Mouse (Mus musculus) hindbrain, postnatal 0 days (tissue): ENCODE results near the gene Fxyd5. TPM values are rescaled to one million over a fixed set of nuclear protein-coding genes. Genes with fewer than 3 reads are reported as not detected.

Source experiments
- ATAC-seq: fragments of 200-750 bp; cut with Nextera tagmentation; 2 replicates; pipeline ENCODE4 v1.8.0; 2017; ENCODE audit warnings: mild to moderate bottlenecking, moderate TSS enrichment, moderate library complexity
- DNase-seq: peaks from one replicate; pipeline ENCODE4 v3.0.0-alpha.2; 2015; ENCODE audit warnings: low spot score
- H3K27ac ChIP-seq: fragments of 300-500 bp; sonication (generic); 2 replicates; pipeline ENCODE4 v1.5.1; 2014; ENCODE audit warnings: mild to moderate bottlenecking
- H3K27me3 ChIP-seq: fragments of 300-500 bp; sonication (generic); 2 replicates; pipeline ENCODE4 v1.6.1; 2014; ENCODE audit warnings: low read length, mixed read lengths; ENCODE audit not compliant: insufficient read depth
- H3K36me3 ChIP-seq: fragments of 300-500 bp; sonication (generic); 2 replicates; pipeline ENCODE4 v1.6.1; 2014; ENCODE audit warnings: low read length, mixed read lengths; ENCODE audit not compliant: insufficient read depth
- H3K4me1 ChIP-seq: fragments of 300-500 bp; sonication (generic); 2 replicates; pipeline ENCODE4 v1.6.1; 2014; ENCODE audit warnings: antibody characterized with exemption, low read length, mixed read lengths; ENCODE audit not compliant: insufficient read depth
- H3K4me2 ChIP-seq: fragments of 300-500 bp; sonication (generic); 2 replicates; pipeline ENCODE4 v1.6.1; 2014; ENCODE audit warnings: low read depth, mild to moderate bottlenecking, low read length, moderate library complexity, mixed read lengths
- H3K4me3 ChIP-seq: fragments of 300-500 bp; sonication (generic); 2 replicates; pipeline ENCODE4 v1.5.1; 2014; ENCODE audit warnings: low read length
- H3K9ac ChIP-seq: fragments of 300-500 bp; sonication (generic); replicated peaks from 2 replicates; pipeline ENCODE4 v1.6.1; 2014; ENCODE audit warnings: mild to moderate bottlenecking, low read length, moderate library complexity, mixed read lengths
- H3K9me3 ChIP-seq: fragments of 300-500 bp; sonication (generic); 2 replicates; pipeline ENCODE4 v1.6.1; 2016; ENCODE audit warnings: low read length, mixed read lengths
- CTCF ChIP-seq: IDR thresholded peaks from 2 replicates; pipeline ENCODE4 v1.5.1; 2016; ENCODE audit warnings: antibody characterized with exemption, control low read depth, low read depth
- WGBS: fragments of 180-500 bp; shearing (Covaris S2); extraction: QIAGEN DNeasy Blood & Tissue Kit; methylation state at CpG from one replicate; pipeline ENCODE4 v1.1.7; 2014; 5-methylcytosine and 5-hydroxymethylcytosine counted together
- polyA plus RNA-seq: library from polyadenylated mRNA; unstranded; fragments of >200 nt; fragmentation: Nextera tagmentation; extraction: Ambion mirVana; gene quantifications from 2 replicates; pipeline ENCODE4 v1.2.1, GENCODE M21; 2015
- total RNA-seq: library from RNA; depleted of rRNA; stranded (reverse); fragments of >200 nt; gene quantifications from 2 replicates; pipeline ENCODE4 v1.2.3, GENCODE M21; 2014

Fxyd5 gene
- total and polyA plus RNA-seq, 2 experiments from 2014 or later: 22.1 to 35.3 TPM

DNA sequence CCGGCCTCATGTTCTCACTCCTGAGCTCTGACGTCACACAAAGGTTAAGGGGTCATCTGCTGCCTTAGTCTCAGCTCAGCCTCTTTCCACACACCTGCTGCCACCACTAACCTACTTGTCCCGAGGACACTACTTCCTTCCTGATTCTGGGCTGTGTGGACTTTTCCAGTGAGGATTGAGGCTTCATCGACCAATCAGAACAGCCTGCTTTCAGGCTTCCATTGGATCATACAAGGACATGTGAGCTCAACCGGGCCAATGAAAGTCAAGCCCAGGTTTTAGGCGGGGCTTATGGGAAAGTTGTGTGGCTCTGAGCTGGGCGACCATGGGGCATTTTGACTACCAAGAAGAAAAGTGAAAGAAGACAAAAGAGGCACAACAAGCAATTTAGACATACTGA is 5.4 kb downstream of the Fxyd5 start:
- Histone ChIP-seq H3K9me3 (no peaks in the 10 kb centered on the region), H3K27ac (no peak overlapping the region), H3K27me3 (0 out of 2 replicates have a peak, but pooled peaks cover 8% of the 10 kb centered on the region), H3K36me3 (no peaks in the 10 kb centered on the region), H3K4me2 (no peak overlapping the region), H3K4me3 (no peak overlapping the region), H3K9ac (no peak overlapping the region), H3K4me1 (no peaks in the 10 kb centered on the region)
- ATAC-seq: no peak
- TF ChIP-seq CTCF: no peak
- no peak for DNase-seq
- WGBS: 88% methylated on average over 7 of the region's 7 CpGs

GRCm38 (mm10) chr7:31035291-31035690 is 7.0 kb downstream of the Fxyd5 start:
- no peak for TF ChIP-seq CTCF
- Histone ChIP-seq H3K27me3 (no peaks in the 10 kb centered on the region), H3K4me2 (no peak overlapping the region), H3K4me1 (no peaks in the 10 kb centered on the region), H3K9me3 (no peaks in the 10 kb centered on the region), H3K9ac (no peak overlapping the region), H3K36me3 (no peaks in the 10 kb centered on the region), H3K4me3 (no peak overlapping the region), H3K27ac (no peak overlapping the region)
- ATAC-seq (no peak), DNase-seq (no peak)
- 79% methylated on average over 11 of the region's 11 CpGs for WGBS

- Histone ChIP-seq H3K4me3 (no peak overlapping the region), H3K27me3 (no peaks in the 10 kb centered on the region), H3K4me2 (no peak overlapping the region), H3K4me1 (no peaks in the 10 kb centered on the region), H3K9ac (no peak overlapping the region), H3K9me3 (no peaks in the 10 kb centered on the region), H3K27ac (no peak overlapping the region), H3K36me3 (no peaks in the 10 kb centered on the region)
- ATAC-seq (no peak), DNase-seq (no peak)
- WGBS: 71% methylated on average over 11 of the region's 11 CpGs
- peak; percentile 40 for TF ChIP-seq CTCF
Observed at GRCm38 (mm10) chr7:31034789-31035188, 7.5 kb downstream of the Fxyd5 start.

DNA sequence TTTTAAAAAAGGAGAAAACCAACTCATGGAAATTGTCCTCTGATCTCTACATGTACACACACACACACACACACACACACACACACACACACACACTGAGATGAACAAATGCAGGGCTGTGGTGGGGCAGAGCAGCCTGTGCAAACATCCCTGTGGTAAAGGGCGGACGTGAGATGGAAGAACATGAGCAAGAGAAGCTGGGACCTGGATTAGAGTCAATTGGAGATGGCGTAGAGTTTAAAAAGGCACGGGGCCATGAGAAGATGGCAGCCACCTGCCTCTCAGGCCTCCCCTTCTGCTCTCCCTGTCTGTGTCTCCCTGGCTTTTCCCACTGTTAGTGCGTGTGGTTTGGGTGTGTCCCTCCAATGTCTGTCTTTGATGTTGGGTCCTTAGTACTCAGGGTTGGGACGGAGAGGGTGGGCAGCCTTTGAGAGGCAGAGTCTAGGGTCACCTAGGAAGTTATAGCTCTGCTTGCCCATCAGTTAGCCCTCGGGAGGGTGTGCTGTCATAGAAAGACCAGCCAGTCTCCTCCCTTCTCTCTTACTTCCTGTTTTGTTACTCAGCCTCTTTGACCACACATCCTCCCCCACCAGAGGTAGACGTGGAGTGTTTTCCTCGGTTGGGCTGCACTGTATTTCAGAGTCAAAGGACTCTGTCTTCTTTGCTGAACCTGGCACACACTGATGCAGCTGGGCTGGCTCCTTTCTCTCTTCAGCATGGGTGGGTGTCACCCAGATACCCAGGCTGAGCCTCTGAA is 8.7 kb downstream of the Fxyd5 start:
- no peak overlapping the region for H3K27ac ChIP-seq
- H3K9ac ChIP-seq: no peak overlapping the region
- H3K4me2 ChIP-seq: no peak overlapping the region
- no peaks in the 10 kb centered on the region for H3K36me3 ChIP-seq
- no peak overlapping the region for H3K4me3 ChIP-seq
- WGBS: 68% methylated on average over 9 of the region's 9 CpGs
- H3K27me3 ChIP-seq: no peaks in the 10 kb centered on the region
- DNase-seq: no peak
- H3K4me1 ChIP-seq: no peaks in the 10 kb centered on the region
- no peak for ATAC-seq
- TF ChIP-seq CTCF: no peak
- no peaks in the 10 kb centered on the region for H3K9me3 ChIP-seq

DNA sequence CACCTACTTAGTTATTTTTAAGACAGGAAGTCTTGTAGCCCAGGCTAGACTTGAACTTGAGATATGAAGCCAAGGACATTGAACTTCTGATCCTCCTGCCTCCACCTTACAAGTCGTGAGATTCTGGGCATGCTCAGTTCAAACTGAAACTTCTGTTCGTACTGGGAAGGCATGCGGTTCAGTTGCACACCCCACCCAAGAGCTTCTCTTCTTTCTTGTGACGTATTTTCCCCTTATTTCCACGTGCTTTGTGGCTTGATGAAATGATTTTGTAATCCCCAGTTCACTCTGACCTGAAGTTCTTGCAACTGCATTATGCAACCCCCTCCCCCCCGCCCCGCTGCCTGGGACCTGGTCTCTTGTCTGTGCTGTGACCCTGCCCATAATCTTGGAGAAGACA is 10.6 kb downstream of the Fxyd5 start:
- Histone ChIP-seq H3K4me2 (no peak overlapping the region), H3K27ac (no peak overlapping the region), H3K27me3 (no peaks in the 10 kb centered on the region), H3K36me3 (no peaks in the 10 kb centered on the region), H3K4me3 (no peak overlapping the region), H3K9ac (no peak overlapping the region), H3K9me3 (no peaks in the 10 kb centered on the region), H3K4me1 (no peaks in the 10 kb centered on the region)
- TF ChIP-seq CTCF: no peak
- WGBS: 81% methylated on average over 7 of the region's 7 CpGs
- DNase-seq: no peak
- no peak for ATAC-seq

DNA sequence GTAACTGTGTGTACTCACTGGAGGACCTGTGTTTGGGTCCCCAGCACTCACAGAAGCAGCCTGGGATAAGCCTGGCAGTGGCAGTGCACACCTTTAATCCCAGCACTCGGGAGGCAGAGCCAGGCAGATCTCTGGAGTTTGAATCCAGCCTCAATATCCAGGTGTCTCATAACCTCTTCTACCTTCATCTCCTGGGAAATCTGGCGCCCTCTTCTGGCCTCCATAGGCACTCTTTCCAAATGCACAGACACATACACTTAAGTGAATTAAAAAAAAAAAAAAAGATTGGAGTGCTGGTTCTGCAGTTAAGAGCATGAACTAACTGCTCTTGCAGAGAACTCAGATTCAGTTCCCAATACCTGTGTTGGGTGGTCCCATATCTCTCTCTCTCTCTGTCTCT is 11.6 kb downstream of the Fxyd5 start:
- Histone ChIP-seq H3K4me3 (no peak overlapping the region), H3K9ac (no peak overlapping the region), H3K4me1 (no peaks in the 10 kb centered on the region), H3K36me3 (no peaks in the 10 kb centered on the region), H3K4me2 (no peak overlapping the region), H3K9me3 (no peaks in the 10 kb centered on the region), H3K27ac (no peak overlapping the region), H3K27me3 (no peaks in the 10 kb centered on the region)
- 79% methylated on average over 2 of the region's 2 CpGs for whole genome bisulfite sequencing
- DNase-seq (no peak), ATAC-seq (no peak)
- no peak for TF ChIP-seq CTCF

DNA sequence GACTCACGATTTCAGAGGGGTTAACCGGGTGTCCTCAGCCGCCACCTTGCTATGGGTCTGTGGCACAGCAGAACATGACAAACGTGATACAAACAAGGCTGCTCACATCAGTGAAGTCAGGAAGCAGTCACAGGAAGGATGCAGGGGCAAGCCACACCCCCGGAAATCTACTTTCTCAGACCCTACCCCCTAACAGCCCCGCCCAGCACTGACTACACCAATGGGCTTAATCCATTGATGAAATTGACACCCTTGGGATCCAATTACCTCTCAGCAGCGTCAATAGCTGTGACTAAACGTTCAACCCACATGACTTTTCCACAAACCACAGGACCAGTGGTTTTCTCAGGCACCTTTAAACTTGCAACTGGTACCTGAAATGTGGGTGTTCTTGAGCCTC is 13.7 kb downstream of the Fxyd5 start:
- DNase-seq: no peak
- H3K4me3 ChIP-seq: no peak overlapping the region
- TF ChIP-seq CTCF: no peak
- no peaks in the 10 kb centered on the region for H3K27me3 ChIP-seq
- no peaks in the 10 kb centered on the region for H3K4me1 ChIP-seq
- no peaks in the 10 kb centered on the region for H3K9me3 ChIP-seq
- H3K9ac ChIP-seq: no peak overlapping the region
- ATAC-seq: no peak
- 74% methylated on average over 8 of the region's 8 CpGs for whole genome bisulfite sequencing
- no peak overlapping the region for H3K4me2 ChIP-seq
- H3K27ac ChIP-seq: no peak overlapping the region
- H3K36me3 ChIP-seq: no peaks in the 10 kb centered on the region
